Mouse (Mus musculus): Measurements from ENCODE around the gene Ubtd1.

GRCm38 (mm10) chr19:41943841-41944240, 37.7 kb upstream of the Ubtd1 start:
- TF ChIP-seq EP300 (IDR thresholded peaks at IDR 0.05; ENCODE audit: insufficient read depth, low read depth, low read length) (no peak), POLR2A (IDR thresholded peaks at IDR 0.05; ENCODE audit: insufficient read depth, low read depth, low read length) (no peak), CTCF (IDR thresholded peaks at IDR 0.05) (no peak)

Measured in heart, adult 2 months (tissue).